Mouse (Mus musculus) ES-E14 (cell line): ENCODE results near the gene Cald1.

Experiments used
- CHD2 ChIP-seq: IDR thresholded peaks from 2 replicates; pipeline ENCODE4 v1.6.1; 2014; ENCODE audit warnings: mild to moderate bottlenecking, low read depth, low read length, inconsistent platforms
- ZNF384 ChIP-seq: IDR thresholded peaks from 2 replicates; pipeline ENCODE4 v1.6.1; 2012; ENCODE audit warnings: low read depth, low read length, inconsistent platforms

DNA sequence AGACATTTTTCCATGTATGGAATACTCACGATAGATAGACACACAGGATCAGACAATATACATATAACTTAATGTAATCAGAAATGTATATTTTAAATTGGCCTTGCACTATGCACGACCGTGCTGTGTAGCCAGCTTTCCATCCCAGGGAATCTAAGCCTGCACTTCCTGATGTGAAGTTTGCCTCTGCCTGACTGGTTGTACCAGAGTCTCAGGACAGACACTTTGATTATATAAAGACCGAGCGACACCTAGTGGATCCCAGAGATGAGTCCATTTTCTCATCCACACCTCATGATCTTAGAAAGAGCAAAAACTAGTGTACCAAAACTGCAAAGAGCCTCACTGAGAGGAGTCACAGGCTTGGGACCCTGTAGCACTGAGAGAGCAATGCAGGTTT is 156.1 kb downstream of the Cald1 start:
- TF ChIP-seq CHD2 (no peak), ZNF384 (no peak)
